Mouse (Mus musculus) heart, embryonic 12.5 days (tissue): ENCODE results near the gene Eya2. TPM values are rescaled to one million over a fixed set of nuclear protein-coding genes. Genes with fewer than 3 reads are reported as not detected.

Experiments
- ATAC-seq: fragments of 200-750 bp; cut with Nextera tagmentation; 2 replicates; pipeline ENCODE4 v1.8.0; 2017; ENCODE audit warnings: moderate TSS enrichment, moderate library complexity; ENCODE audit not compliant: insufficient number of reproducible peaks, low FRiP score
- H3K27ac ChIP-seq: fragments of 300-500 bp; sonication (generic); 2 replicates; pipeline ENCODE4 v1.5.1; 2016; ENCODE audit warnings: mild to moderate bottlenecking, moderate library complexity; ENCODE audit not compliant: poor library complexity, severe bottlenecking
- H3K27me3 ChIP-seq: fragments of 300-500 bp; sonication (generic); replicated peaks from 2 replicates; pipeline ENCODE4 v1.6.1; 2016; ENCODE audit warnings: mild to moderate bottlenecking, moderate library complexity
- H3K36me3 ChIP-seq: fragments of 300-500 bp; sonication (generic); 2 replicates; pipeline ENCODE4 v1.6.1; 2016; ENCODE audit warnings: mild to moderate bottlenecking, moderate library complexity
- H3K4me1 ChIP-seq: fragments of 300-500 bp; sonication (generic); replicated peaks from 2 replicates; pipeline ENCODE4 v1.6.1; 2016; ENCODE audit warnings: mild to moderate bottlenecking
- H3K4me2 ChIP-seq: fragments of 300-500 bp; sonication (generic); 2 replicates; pipeline ENCODE4 v1.6.1; 2016; ENCODE audit warnings: mild to moderate bottlenecking, moderate library complexity
- H3K4me3 ChIP-seq: fragments of 300-500 bp; sonication (generic); 2 replicates; pipeline ENCODE4 v1.5.1; 2016; ENCODE audit warnings: mild to moderate bottlenecking
- H3K9ac ChIP-seq: fragments of 300-500 bp; sonication (generic); 2 replicates; pipeline ENCODE4 v1.6.1; 2016; ENCODE audit warnings: mild to moderate bottlenecking, moderate library complexity
- H3K9me3 ChIP-seq: fragments of 300-500 bp; sonication (generic); replicated peaks from 2 replicates; pipeline ENCODE4 v1.6.1; 2016; ENCODE audit warnings: mild to moderate bottlenecking, moderate library complexity
- WGBS: fragments of 180-500 bp; shearing (Covaris S2); methylation state at CpG from one replicate; pipeline ENCODE4 v1.1.7; 2016; 5-methylcytosine and 5-hydroxymethylcytosine counted together
- polyA plus RNA-seq: library from polyadenylated mRNA; unstranded; fragments of >200 nt; fragmentation: Nextera tagmentation; extraction: Ambion mirVana; gene quantifications from 2 replicates; pipeline ENCODE4 v1.2.1, GENCODE M21; 2016

The Eya2 gene
- polyA plus RNA-seq, 1 experiment from 2014 or later = 0.13 TPM

DNA sequence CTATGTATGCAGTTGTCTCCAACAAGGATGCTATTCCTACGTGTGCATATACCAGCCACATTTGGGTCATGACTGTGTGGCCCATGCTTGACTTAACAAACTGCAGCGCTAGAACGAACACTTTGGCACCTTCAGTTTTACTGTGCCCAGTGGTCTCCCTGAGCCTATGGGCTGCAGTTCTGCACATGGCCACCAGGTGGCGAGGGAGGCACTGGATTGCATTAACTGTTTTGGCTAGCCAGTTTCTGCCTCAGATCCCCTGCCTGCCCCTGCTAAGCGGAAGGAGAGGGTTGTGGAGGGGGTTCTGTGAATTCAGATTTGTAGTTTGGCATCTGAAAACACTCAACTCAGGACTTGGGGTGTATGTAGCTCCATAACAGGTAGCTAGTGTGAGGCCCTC is 187.5 kb downstream of the Eya2 start:
- Histone ChIP-seq H3K36me3 (peaks cover 57% of the 10 kb centered on the region), H3K9ac (0 out of 2 replicates have a peak overlapping the region, but pooled peaks have one; percentile 3)
- WGBS = 29% methylated on average over 5 of the region's 5 CpGs

DNA sequence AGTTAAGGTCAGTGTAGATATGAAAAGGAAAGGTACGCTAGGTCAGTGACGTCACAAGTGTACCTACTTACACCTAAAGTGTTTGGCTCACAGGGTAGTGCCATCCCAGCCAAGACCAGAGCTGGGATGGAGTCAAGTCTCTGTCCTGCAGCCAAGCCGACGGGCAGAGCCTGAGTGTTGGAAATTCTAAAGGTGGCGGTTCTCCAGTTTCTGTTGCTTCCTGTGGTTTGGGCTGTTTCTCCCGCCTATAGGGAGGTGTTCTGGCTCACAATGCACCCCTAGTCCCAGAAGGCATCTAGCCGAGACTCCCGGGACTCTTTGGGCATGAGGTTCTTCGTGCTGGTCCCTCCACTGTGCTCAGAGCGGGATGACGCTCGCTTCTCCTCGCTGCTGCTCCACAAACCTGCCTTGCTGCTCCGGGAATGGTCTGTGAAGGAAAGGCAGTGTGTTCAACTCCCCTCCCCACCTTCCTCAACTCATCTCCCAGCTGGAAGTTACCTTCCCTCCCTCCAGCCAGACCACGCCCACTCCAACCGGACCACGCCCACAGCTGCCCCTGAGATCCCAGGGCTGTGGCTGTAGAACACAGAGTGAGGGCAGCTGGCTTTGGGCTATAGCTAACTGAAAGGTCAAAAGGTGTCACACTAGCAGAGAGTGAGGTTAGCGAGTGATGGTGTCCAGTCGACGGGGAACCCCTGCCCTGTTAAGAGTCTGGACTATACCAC is 190.6 kb downstream of the Eya2 start:
- ATAC-seq = no peak
- Histone ChIP-seq H3K4me2 (no peak overlapping the region), H3K9ac (no peak overlapping the region), H3K27ac (no peak overlapping the region), H3K9me3 (no peaks in the 10 kb centered on the region), H3K4me3 (no peak overlapping the region), H3K4me1 (peaks cover 22% of the 10 kb centered on the region), H3K27me3 (no peaks in the 10 kb centered on the region), H3K36me3 (peaks cover 86% of the 10 kb centered on the region)
- WGBS = 87% methylated on average over 20 of the region's 20 CpGs

More for the DNA sequence above, 187.5 kb downstream of the Eya2 start:
- Histone ChIP-seq H3K4me2 (no peak overlapping the region), H3K27me3 (no peaks in the 10 kb centered on the region), H3K27ac (no peak overlapping the region), H3K4me1 (peaks cover 12% of the 10 kb centered on the region), H3K4me3 (no peak overlapping the region), H3K9me3 (no peaks in the 10 kb centered on the region)
- no peak for ATAC-seq

DNA sequence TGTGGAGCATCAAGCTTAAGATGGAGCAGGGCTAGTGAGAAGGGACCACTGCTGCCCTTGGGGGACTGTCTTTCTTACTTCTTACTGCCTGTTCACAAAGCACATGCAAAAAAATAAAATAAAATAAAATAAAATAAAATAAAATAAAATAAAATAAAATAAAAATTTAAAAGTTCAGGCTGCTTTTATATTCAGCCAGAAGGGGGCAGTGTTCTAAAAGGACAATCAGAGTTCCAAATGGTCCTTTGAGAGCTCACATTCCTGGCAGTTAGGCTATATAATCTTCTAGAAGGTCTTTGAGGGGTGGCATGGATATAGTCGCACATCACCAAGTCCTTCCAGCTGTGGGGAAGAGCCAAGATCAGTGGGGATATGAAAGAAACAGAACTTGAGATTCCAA is 191.6 kb downstream of the Eya2 start:
- Histone ChIP-seq H3K9me3 (no peaks in the 10 kb centered on the region), H3K9ac (no peak overlapping the region), H3K4me3 (no peak overlapping the region), H3K27me3 (no peaks in the 10 kb centered on the region), H3K4me1 (peaks cover 30% of the 10 kb centered on the region), H3K4me2 (no peak overlapping the region), H3K36me3 (peaks cover 92% of the 10 kb centered on the region), H3K27ac (no peak overlapping the region)
- ATAC-seq = no peak
- 82% methylated on average over 1 of the region's 1 CpGs for WGBS

DNA sequence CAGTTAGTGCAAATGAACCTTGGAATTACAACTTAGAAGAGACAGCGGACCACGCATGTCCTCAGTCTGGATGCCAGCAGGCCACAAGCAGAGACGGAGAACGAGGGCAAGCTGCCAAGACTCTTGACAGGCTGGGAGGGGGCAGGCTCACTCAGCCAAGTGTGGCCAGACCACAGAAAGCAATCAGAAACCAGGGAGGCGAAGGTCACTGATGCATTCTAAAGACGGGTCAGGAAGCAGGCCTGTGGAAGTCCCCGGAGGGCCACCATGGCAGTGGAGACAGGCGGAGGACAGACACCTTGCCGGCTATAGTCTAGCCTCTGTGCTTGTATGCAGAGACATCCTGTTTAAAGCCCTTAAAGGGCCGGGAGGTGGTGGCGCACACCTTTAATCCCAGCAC is 193.2 kb downstream of the Eya2 start:
- peak; percentile 52; the same call in 1 of the 2 replicates for ATAC-seq
- peaks cover 38% of the 10 kb centered on the region for H3K4me1 ChIP-seq
- H3K36me3 ChIP-seq = peaks cover 93% of the 10 kb centered on the region
- WGBS = 35% methylated on average over 11 of the region's 11 CpGs
- peak overlapping the region; percentile 70 for H3K27ac ChIP-seq
- H3K27me3 ChIP-seq = no peaks in the 10 kb centered on the region
- no peak overlapping the region for H3K4me2 ChIP-seq
- no peak overlapping the region for H3K4me3 ChIP-seq
- H3K9me3 ChIP-seq = no peaks in the 10 kb centered on the region
- H3K9ac ChIP-seq = no peak overlapping the region

DNA sequence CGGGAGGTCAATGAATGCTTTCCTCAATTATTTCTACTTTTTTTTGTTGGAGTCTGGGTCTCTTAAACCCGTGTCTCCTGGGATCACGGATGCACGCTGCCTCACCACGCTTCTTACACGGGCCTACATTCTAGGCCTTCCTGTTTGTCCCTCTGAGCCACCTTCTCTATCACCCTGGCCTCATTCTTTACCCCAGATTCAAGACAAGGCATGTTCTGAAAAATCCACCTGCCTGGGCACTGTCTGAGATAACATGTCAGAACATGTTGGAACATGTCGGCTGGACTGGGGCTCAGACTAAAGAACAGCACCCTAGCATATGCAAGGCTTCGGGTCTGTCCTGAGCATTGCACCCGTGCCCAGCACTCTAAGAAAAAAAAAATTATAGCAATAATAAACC is 194.0 kb downstream of the Eya2 start:
- no peak for ATAC-seq
- Histone ChIP-seq H3K4me2 (no peak overlapping the region), H3K36me3 (peaks cover 94% of the 10 kb centered on the region), H3K27me3 (no peaks in the 10 kb centered on the region), H3K4me1 (peaks cover 43% of the 10 kb centered on the region), H3K9ac (no peak overlapping the region), H3K27ac (no peak overlapping the region; the same call in 1 of the 2 replicates), H3K4me3 (no peak overlapping the region), H3K9me3 (no peaks in the 10 kb centered on the region)
- WGBS = 95% methylated on average over 9 of the region's 9 CpGs

DNA sequence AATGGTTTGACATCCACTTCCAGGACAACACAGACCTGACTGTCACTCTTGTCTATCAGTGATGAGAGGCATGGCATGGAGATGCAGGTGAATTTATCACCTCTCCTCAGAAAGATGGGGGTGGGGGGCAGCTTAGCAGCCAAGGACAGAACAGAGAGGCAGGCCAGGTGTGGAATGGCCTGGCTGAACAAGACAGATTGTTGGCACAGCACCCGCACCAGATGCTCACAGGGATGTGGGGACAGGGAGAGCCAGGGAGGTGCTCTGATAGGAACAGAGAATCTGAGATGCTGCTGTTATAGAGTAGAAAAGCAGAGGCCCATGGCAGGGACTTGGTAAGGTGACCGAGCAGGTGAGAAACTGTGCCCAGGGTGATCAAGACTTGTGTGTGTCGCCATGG is 194.8 kb downstream of the Eya2 start:
- 94% methylated on average over 3 of the region's 3 CpGs for WGBS
- H3K27me3 ChIP-seq = no peaks in the 10 kb centered on the region
- H3K36me3 ChIP-seq = peaks cover 95% of the 10 kb centered on the region
- no peak overlapping the region for H3K4me3 ChIP-seq
- no peak overlapping the region for H3K4me2 ChIP-seq
- peaks cover 43% of the 10 kb centered on the region for H3K4me1 ChIP-seq
- ATAC-seq = no peak
- H3K9ac ChIP-seq = no peak overlapping the region
- H3K9me3 ChIP-seq = no peaks in the 10 kb centered on the region
- no peak overlapping the region for H3K27ac ChIP-seq

DNA sequence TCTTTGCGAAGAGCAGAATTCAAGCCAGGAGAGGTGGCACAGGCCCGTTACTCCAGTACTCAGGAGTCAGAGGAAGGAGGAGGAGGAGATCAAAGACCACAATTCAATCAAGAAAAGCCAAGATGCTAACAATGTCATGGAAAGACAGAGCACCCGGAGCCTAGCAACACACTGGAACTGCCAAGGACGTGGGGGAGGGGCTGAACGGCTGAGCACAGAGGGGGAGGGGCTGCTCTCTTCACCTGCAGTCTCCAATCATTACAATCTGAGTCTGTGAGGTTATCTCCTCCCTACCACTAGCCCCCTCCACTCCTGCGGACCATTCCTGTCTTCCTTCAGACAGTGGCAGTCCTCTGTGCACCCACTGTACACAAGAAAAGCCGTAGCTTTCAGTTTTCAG is 196.2 kb downstream of the Eya2 start:
- Histone ChIP-seq H3K36me3 (peaks cover 92% of the 10 kb centered on the region), H3K27ac (no peak overlapping the region), H3K4me1 (peaks cover 43% of the 10 kb centered on the region), H3K27me3 (no peaks in the 10 kb centered on the region), H3K9me3 (no peaks in the 10 kb centered on the region), H3K4me2 (no peak overlapping the region), H3K4me3 (no peak overlapping the region), H3K9ac (no peak overlapping the region)
- WGBS = 64% methylated on average over 7 of the region's 7 CpGs
- ATAC-seq = no peak

DNA sequence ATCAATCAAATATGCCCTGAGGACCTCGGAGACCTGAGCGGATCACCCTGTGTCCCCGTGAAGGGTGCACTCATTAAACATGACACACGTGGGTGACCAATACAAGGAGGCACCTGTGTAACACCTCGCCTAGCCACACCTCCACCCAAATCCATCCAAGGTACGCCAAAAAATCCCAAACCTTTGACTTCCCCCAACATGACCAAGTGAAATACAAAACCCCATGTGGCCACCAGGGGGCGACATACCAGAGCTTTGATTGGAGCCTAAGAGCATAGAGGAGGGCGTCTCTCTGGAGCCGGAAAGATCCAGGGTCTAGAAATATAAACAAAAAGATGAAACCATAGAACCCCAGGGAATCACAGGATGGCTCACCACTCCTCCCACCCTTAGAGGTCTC is 196.8 kb downstream of the Eya2 start:
- Histone ChIP-seq H3K9me3 (no peaks in the 10 kb centered on the region), H3K27ac (no peak overlapping the region), H3K4me3 (no peak overlapping the region), H3K27me3 (no peaks in the 10 kb centered on the region), H3K9ac (no peak overlapping the region), H3K4me2 (no peak overlapping the region), H3K4me1 (peaks cover 43% of the 10 kb centered on the region), H3K36me3 (peaks cover 93% of the 10 kb centered on the region)
- ATAC-seq = no peak
- 68% methylated on average over 9 of the region's 9 CpGs for WGBS

DNA sequence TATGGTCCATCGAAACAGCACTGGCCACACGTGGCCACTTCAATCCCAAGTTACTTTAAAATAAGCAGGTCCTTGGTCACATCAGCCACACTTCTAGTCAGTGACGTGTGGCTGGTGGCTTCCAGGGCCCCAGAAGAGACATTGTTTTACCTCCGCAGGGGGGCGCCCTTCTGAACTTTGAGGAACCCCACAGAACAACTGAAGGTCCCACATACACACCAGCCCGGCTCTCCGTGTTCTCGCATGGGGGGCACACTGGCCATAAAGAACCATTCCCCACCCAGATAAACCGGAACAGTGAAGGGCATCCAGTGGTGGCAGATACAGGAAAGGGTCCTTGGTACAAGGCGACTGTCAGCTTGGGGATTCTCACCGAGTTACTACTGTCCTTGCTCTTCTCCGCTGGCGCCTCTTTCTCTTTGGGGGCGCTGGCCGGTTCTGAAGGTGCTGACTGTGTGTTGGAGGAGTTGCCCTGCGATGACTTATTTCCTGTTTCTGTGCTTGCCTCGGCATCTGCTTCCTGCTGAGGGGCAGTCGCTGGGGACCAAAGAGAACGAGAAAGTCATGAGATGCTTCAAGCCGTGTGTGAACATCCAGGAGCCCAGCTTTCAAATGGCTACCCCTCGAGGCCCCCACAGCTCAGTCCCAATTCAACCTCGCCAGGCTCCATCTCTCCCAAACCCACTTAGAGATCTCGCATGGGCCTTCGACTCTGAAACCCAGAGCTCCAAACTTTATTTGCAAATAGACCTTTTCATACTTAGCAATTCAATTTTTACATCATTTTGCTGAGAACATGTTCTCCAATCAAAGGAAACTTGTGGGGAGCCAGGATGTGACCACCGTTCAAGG is 197.8 kb downstream of the Eya2 start:
- Histone ChIP-seq H3K4me1 (peaks cover 38% of the 10 kb centered on the region), H3K36me3 (peaks cover 92% of the 10 kb centered on the region), H3K27me3 (no peaks in the 10 kb centered on the region), H3K9me3 (no peaks in the 10 kb centered on the region), H3K4me3 (no peak overlapping the region), H3K4me2 (no peak overlapping the region), H3K27ac (no peak overlapping the region), H3K9ac (no peak overlapping the region)
- 72% methylated on average over 25 of the region's 25 CpGs for WGBS
- ATAC-seq = no peak; the same call in 1 of the 2 replicates

DNA sequence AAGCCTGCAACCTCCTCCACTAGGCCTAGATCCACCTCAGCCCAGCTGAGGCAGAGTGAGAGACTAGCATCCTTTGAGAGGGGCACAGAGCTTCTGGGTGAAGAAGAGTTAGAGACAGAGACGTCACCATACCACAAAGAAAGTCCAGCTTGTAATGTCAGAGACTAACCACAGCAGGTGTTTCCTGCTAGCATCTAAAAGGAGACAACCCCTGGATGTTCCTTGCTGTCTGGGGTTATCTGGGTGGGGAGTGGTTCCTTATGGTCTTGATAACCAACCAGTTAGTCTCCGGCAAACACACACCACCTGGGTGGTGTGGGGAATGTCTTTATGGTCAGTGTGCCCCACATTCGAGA is 198.4 kb downstream of the Eya2 start:
- no peak overlapping the region for H3K4me3 ChIP-seq
- H3K36me3 ChIP-seq = peaks cover 94% of the 10 kb centered on the region
- no peaks in the 10 kb centered on the region for H3K9me3 ChIP-seq
- no peak overlapping the region for H3K27ac ChIP-seq
- no peaks in the 10 kb centered on the region for H3K27me3 ChIP-seq
- no peak overlapping the region for H3K4me2 ChIP-seq
- no peak overlapping the region for H3K9ac ChIP-seq
- peaks cover 32% of the 10 kb centered on the region for H3K4me1 ChIP-seq
- 53% methylated on average over 3 of the region's 3 CpGs for WGBS
- ATAC-seq = no peak

DNA sequence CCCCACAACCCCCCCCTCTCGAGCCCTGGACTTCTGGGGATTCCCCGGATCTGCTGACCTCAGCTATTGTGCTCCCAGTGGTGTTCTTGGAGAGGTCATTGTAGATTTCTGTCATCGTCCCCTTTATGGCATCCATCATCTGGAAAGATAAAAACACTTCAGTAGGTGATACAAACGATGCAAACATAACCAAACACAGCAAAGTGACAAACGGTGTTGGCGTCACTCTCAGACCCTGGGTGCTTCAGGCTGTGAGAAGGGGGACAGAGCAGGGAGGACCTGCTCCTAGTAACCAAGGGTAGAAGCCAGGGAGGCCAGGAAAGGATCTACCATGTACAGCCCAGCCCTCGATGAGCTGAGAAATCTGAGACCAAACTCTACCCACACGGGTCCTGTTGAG is 203.0 kb downstream of the Eya2 start:
- Histone ChIP-seq H3K36me3 (peaks cover 92% of the 10 kb centered on the region), H3K4me2 (no peak overlapping the region), H3K9ac (no peak overlapping the region), H3K9me3 (no peaks in the 10 kb centered on the region), H3K27me3 (no peaks in the 10 kb centered on the region), H3K4me3 (no peak overlapping the region), H3K27ac (no peak overlapping the region), H3K4me1 (peaks cover 9% of the 10 kb centered on the region)
- ATAC-seq = no peak
- WGBS = 54% methylated on average over 8 of the region's 8 CpGs
